Mouse (Mus musculus) cerebellum, adult (tissue): ENCODE results near the gene Acsl3.
A peak's percentile ranks its signal among the peaks of the same experiment; 100 is the strongest.

ENCODE experiments used
- ATAC-seq: cut with Nextera tagmentation; 2 replicates; pipeline ENCODE4 v1.9.2; 2017; ENCODE audit warnings: mild to moderate bottlenecking, moderate library complexity, mixed read lengths; ENCODE audit not compliant: insufficient number of reproducible peaks, low FRiP score, low TSS enrichment

Acsl3 gene

GRCm38 (mm10) chr1:78657671-78658440, at the start of gene Acsl3, which contains the start of gene Utp14b:
Gene Acsl3, plus strand, starts transcription at chr1:78657825.
Gene Utp14b, plus strand, starts transcription at chr1:78658038.
- peak; percentile 96 for ATAC-seq

- ATAC-seq, result no peak
Observed at GRCm38 (mm10) chr1:78609134-78609907, 48.3 kb upstream of the Acsl3 start.

- no peak for ATAC-seq
Observed at GRCm38 (mm10) chr1:78611039-78611438, 46.6 kb upstream of the Acsl3 start.

- ATAC-seq, result no peak
Observed at GRCm38 (mm10) chr1:78612959-78613358, 44.7 kb upstream of the Acsl3 start.

GRCm38 (mm10) chr1:78624352-78624751, 33.3 kb upstream of the Acsl3 start:
- no peak for ATAC-seq

- ATAC-seq, result no peak
Observed at GRCm38 (mm10) chr1:78634486-78634885, 23.1 kb upstream of the Acsl3 start.

- ATAC-seq, result no peak
Observed at GRCm38 (mm10) chr1:78640871-78641270, 16.8 kb upstream of the Acsl3 start.

GRCm38 (mm10) chr1:78641791-78642190, 15.8 kb upstream of the Acsl3 start:
- ATAC-seq, result no peak

- no peak for ATAC-seq
Observed at GRCm38 (mm10) chr1:78642197-78642596, 15.4 kb upstream of the Acsl3 start.

GRCm38 (mm10) chr1:78647317-78647885, 10.2 kb upstream of the Acsl3 start:
- no peak for ATAC-seq

- ATAC-seq, result no peak
Observed at GRCm38 (mm10) chr1:78649269-78650061, 8.2 kb upstream of the Acsl3 start.

- no peak for ATAC-seq
Observed at GRCm38 (mm10) chr1:78656472-78656871, 1.2 kb upstream of the Acsl3 start.

- no peak for ATAC-seq
Observed at GRCm38 (mm10) chr1:78657021-78657629, 500 bp upstream of the Acsl3 start.

GRCm38 (mm10) chr1:78658441-78659269, 1.0 kb downstream of the Acsl3 start:
- ATAC-seq, result peak; percentile 6; the same call in 1 of the 2 replicates

GRCm38 (mm10) chr1:78659270-78659823, 1.7 kb downstream of the Acsl3 start:
- ATAC-seq, result no peak

- no peak for ATAC-seq
Observed at GRCm38 (mm10) chr1:78664326-78664725, 6.7 kb downstream of the Acsl3 start.

- ATAC-seq, result no peak
Observed at GRCm38 (mm10) chr1:78665954-78666499, 8.4 kb downstream of the Acsl3 start.

GRCm38 (mm10) chr1:78666585-78666984, 9.0 kb downstream of the Acsl3 start:
- no peak for ATAC-seq
